ENCODE assay signal across 15 mouse cellular contexts in genomic region chr3:130838626-130839422, GRCm38 (mm10).
DNase-seq lines count a peak whose midpoint lies in the region; ATAC-seq and TF ChIP-seq lines count a peak whose summit lies in the region.
"Had no signal": no experiment of that assay in that cellular context is flagged by ENCODE, and none has a peak within 500 bp of the region (broad histone marks: within the 10 kb centered on the region; RNA-seq: fewer than 3 reads in every experiment).

No protein-coding gene starts in this region.

- H3K4me1 ChIP-seq in hindbrain, embryonic 14.5 days (replicated peaks; ENCODE audit: control insufficient read depth, insufficient read depth, low read length), result no peaks in the 10 kb centered on the region
- no peaks in the 10 kb centered on the region for H3K4me1 ChIP-seq in hindbrain, embryonic 11.5 days (replicated peaks; ENCODE audit: control insufficient read depth, insufficient read depth, low read length)
- no peaks in the 10 kb centered on the region for H3K4me1 ChIP-seq in lung, embryonic 15.5 days
- H3K4me1 ChIP-seq in lung, adult 2 months (ENCODE audit: control insufficient read depth, insufficient read depth, low read length), result no peaks in the 10 kb centered on the region
- peaks cover 15% of the 10 kb centered on the region; the same call in 1 of the 2 replicates for H3K4me1 ChIP-seq in embryonic facial prominence, embryonic 12.5 days
- no peaks in the 10 kb centered on the region for H3K4me1 ChIP-seq in forebrain, postnatal 0 days (ENCODE audit: insufficient read depth)

- no peak for ATAC-seq in hindbrain, embryonic 14.5 days (ENCODE audit: low FRiP score)
- ATAC-seq in hindbrain, embryonic 11.5 days (ENCODE audit: low FRiP score), result no peak
- peak; percentile 55; the same call in 1 of the 2 replicates for ATAC-seq in lung, embryonic 15.5 days (ENCODE audit: borderline replicate concordance, extremely low read depth, low FRiP score, low TSS enrichment)
- no peak for ATAC-seq in embryonic facial prominence, embryonic 12.5 days (ENCODE audit: insufficient number of reproducible peaks, insufficient read depth, low FRiP score, low TSS enrichment)
- peak; percentile 91 for ATAC-seq in forebrain, postnatal 0 days
- ATAC-seq in erythroid progenitor cell, adult 5-6 weeks (replicated peaks; ENCODE audit: low FRiP score, poor library complexity, severe bottlenecking), result no peak
- ATAC-seq: activated CD4-positive, CD25-positive, alpha-beta regulatory T cell, adult 4 months; liver, postnatal 0 days had no signal

- TF ChIP-seq CTCF in lung, adult 2 months (IDR thresholded peaks at IDR 0.05; ENCODE audit: insufficient read depth, low read length), result no peak
- no peak for TF ChIP-seq CTCF in forebrain, postnatal 0 days (IDR thresholded peaks at IDR 0.05; ENCODE audit: low read depth)

- WGBS in hindbrain, embryonic 14.5 days, result 72% methylated on average over 19 of the region's 19 CpGs
- 85% methylated on average over 19 of the region's 19 CpGs for WGBS in hindbrain, embryonic 11.5 days
- 61% methylated on average over 19 of the region's 19 CpGs for WGBS in lung, embryonic 15.5 days
- WGBS in lung, adult 2 months, result 81% methylated on average over 19 of the region's 19 CpGs
- WGBS in embryonic facial prominence, embryonic 12.5 days, result 50% methylated on average over 19 of the region's 19 CpGs
- WGBS in forebrain, postnatal 0 days, result 38% methylated on average over 19 of the region's 19 CpGs

- H3K4me2 ChIP-seq in hindbrain, embryonic 14.5 days (replicated peaks), result no peak overlapping the region
- no peak overlapping the region for H3K4me2 ChIP-seq in hindbrain, embryonic 11.5 days (replicated peaks; ENCODE audit: low read depth, low read length)
- no peak overlapping the region for H3K4me2 ChIP-seq in lung, embryonic 15.5 days
- peak overlapping the region; percentile 12; the same call in 1 of the 2 replicates for H3K4me2 ChIP-seq in embryonic facial prominence, embryonic 12.5 days (replicated peaks)
- peak overlapping the region; percentile 28 for H3K4me2 ChIP-seq in forebrain, postnatal 0 days (ENCODE audit: low read depth)

- no peaks in the 10 kb centered on the region for H3K36me3 ChIP-seq in hindbrain, embryonic 14.5 days (replicated peaks; ENCODE audit: control insufficient read depth, insufficient read depth)
- H3K36me3 ChIP-seq in hindbrain, embryonic 11.5 days (ENCODE audit: control insufficient read depth, insufficient read depth, low read length), result no peaks in the 10 kb centered on the region
- no peaks in the 10 kb centered on the region for H3K36me3 ChIP-seq in lung, embryonic 15.5 days
- no peaks in the 10 kb centered on the region for H3K36me3 ChIP-seq in embryonic facial prominence, embryonic 12.5 days
- H3K36me3 ChIP-seq in forebrain, postnatal 0 days (ENCODE audit: insufficient read depth), result no peaks in the 10 kb centered on the region
- H3K36me3 ChIP-seq: G1E had no signal

- H3K4me3 ChIP-seq in hindbrain, embryonic 14.5 days (replicated peaks; ENCODE audit: low read length), result no peak overlapping the region
- H3K4me3 ChIP-seq in hindbrain, embryonic 11.5 days (ENCODE audit: low read depth, low read length), result no peak overlapping the region
- no peak overlapping the region for H3K4me3 ChIP-seq in lung, embryonic 15.5 days
- H3K4me3 ChIP-seq in lung, adult 2 months (replicated peaks; ENCODE audit: extremely low read depth, low read depth, low read length), result no peak overlapping the region
- no peak overlapping the region for H3K4me3 ChIP-seq in embryonic facial prominence, embryonic 12.5 days
- H3K4me3 ChIP-seq in forebrain, postnatal 0 days (ENCODE audit: low read depth, low read length), result no peak overlapping the region; the same call in 1 of the 2 replicates

- no peak overlapping the region for H3K27ac ChIP-seq in hindbrain, embryonic 14.5 days
- H3K27ac ChIP-seq in hindbrain, embryonic 11.5 days (ENCODE audit: low read depth, low read length), result no peak overlapping the region
- H3K27ac ChIP-seq in lung, embryonic 15.5 days, result 0 out of 2 replicates have a peak overlapping the region, but pooled peaks have one; percentile 21
- H3K27ac ChIP-seq in embryonic facial prominence, embryonic 12.5 days, result 0 out of 2 replicates have a peak overlapping the region, but pooled peaks have one; percentile 12
- H3K27ac ChIP-seq in forebrain, postnatal 0 days (ENCODE audit: low read depth, low read length), result 0 out of 2 replicates have a peak overlapping the region, but pooled peaks have one; percentile 1

- no peaks in the 10 kb centered on the region for H3K9me3 ChIP-seq in hindbrain, embryonic 14.5 days (ENCODE audit: control insufficient read depth, low read length)
- H3K9me3 ChIP-seq in hindbrain, embryonic 11.5 days (ENCODE audit: control insufficient read depth, low read length), result no peaks in the 10 kb centered on the region
- no peaks in the 10 kb centered on the region for H3K9me3 ChIP-seq in lung, embryonic 15.5 days
- H3K9me3 ChIP-seq in embryonic facial prominence, embryonic 12.5 days, result no peaks in the 10 kb centered on the region
- H3K9me3 ChIP-seq in forebrain, postnatal 0 days (ENCODE audit: low read length), result no peaks in the 10 kb centered on the region

- no peaks in the 10 kb centered on the region for H3K27me3 ChIP-seq in hindbrain, embryonic 14.5 days (ENCODE audit: control insufficient read depth, insufficient read depth, low read length)
- H3K27me3 ChIP-seq in hindbrain, embryonic 11.5 days (ENCODE audit: control insufficient read depth, insufficient read depth, low read length), result no peaks in the 10 kb centered on the region
- H3K27me3 ChIP-seq in lung, embryonic 15.5 days, result no peaks in the 10 kb centered on the region
- no peaks in the 10 kb centered on the region for H3K27me3 ChIP-seq in embryonic facial prominence, embryonic 12.5 days
- H3K27me3 ChIP-seq in forebrain, postnatal 0 days (ENCODE audit: insufficient read depth, low read length), result no peaks in the 10 kb centered on the region

- H3K9ac ChIP-seq in hindbrain, embryonic 14.5 days, result no peak overlapping the region
- no peak overlapping the region for H3K9ac ChIP-seq in hindbrain, embryonic 11.5 days (ENCODE audit: low read depth, low read length)
- no peak overlapping the region for H3K9ac ChIP-seq in lung, embryonic 15.5 days
- H3K9ac ChIP-seq in embryonic facial prominence, embryonic 12.5 days, result no peak overlapping the region
- H3K9ac ChIP-seq in forebrain, postnatal 0 days, result peak overlapping the region; percentile 18; the same call in 1 of the 2 replicates
- H3K9ac ChIP-seq: liver, postnatal 0 days had no signal

- DNase-seq in hindbrain, embryonic 14.5 days (ENCODE audit: low spot score), result peak; percentile 28
- DNase-seq in hindbrain, embryonic 11.5 days (ENCODE audit: low spot score), result no peak
- no peak for DNase-seq in lung, adult 2 months
- peak; percentile 77 for DNase-seq in forebrain, postnatal 0 days
- DNase-seq in heart, adult 8-10 months (ENCODE audit: low spot score), result no peak
- DNase-seq: cerebellum, adult 8-10 months; heart, adult 18-20 months; heart, postnatal 10 days; liver, postnatal 0 days; thymus, adult 2 months had no signal

- no peak for TF ChIP-seq POLR2A in lung, adult 2 months (IDR thresholded peaks at IDR 0.05; ENCODE audit: borderline replicate concordance, extremely low read depth, low read depth, low read length)

Comparison
In these comparisons a context has a peak if more than half of its experiments do, and no peak if none do; other contexts are left out.
1. DNase-seq: peak in hindbrain, embryonic 14.5 days (single experiment) and forebrain, postnatal 0 days (single experiment); none in hindbrain, embryonic 11.5 days (single experiment), lung, adult 2 months (single experiment) and heart, adult 8-10 months (single experiment).
2. ATAC-seq: peak in lung, embryonic 15.5 days (single experiment) and forebrain, postnatal 0 days (single experiment); none in hindbrain, embryonic 14.5 days (single experiment), hindbrain, embryonic 11.5 days (single experiment), embryonic facial prominence, embryonic 12.5 days (single experiment) and erythroid progenitor cell, adult 5-6 weeks (single experiment).
3. H3K27ac ChIP-seq: peak in lung, embryonic 15.5 days (single experiment), embryonic facial prominence, embryonic 12.5 days (single experiment) and forebrain, postnatal 0 days (single experiment); none in hindbrain, embryonic 14.5 days (single experiment) and hindbrain, embryonic 11.5 days (single experiment).
4. H3K4me2 ChIP-seq: peak in embryonic facial prominence, embryonic 12.5 days (single experiment) and forebrain, postnatal 0 days (single experiment); none in hindbrain, embryonic 14.5 days (single experiment), hindbrain, embryonic 11.5 days (single experiment) and lung, embryonic 15.5 days (single experiment).